Mouse (Mus musculus) R1 (cell line): ENCODE data around the gene Nxt1.

Experiments
- DNase-seq: peaks from one replicate; pipeline ENCODE4 v3.0.0-alpha.2; 2018; ENCODE audit warnings: low read depth, low spot score

Gene Nxt1

GRCm38 (mm10) chr2:148689444-148690140 lies 17.2 kb downstream of the Nxt1 start:
- no peak for DNase-seq

DNA sequence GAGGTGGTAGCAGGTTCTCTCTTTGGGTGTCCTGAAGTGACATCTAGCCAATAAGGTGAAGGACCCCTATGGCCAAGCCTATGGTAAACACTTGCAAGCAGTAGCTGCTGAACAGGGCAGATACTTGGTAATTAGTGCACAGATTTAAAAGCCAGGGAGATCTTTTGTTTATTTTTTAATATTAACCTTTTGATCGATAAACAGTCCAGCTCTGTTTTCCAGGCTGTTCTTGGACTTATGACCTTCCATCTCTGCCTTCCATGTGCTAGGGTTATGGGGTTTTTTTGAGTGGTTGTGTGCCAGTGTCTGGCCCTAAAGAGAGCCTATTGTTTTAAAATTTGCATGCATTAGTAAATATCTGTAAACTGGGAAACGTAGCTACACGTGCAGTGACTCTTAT lies 17.9 kb downstream of the Nxt1 start:
- DNase-seq = no peak

DNA sequence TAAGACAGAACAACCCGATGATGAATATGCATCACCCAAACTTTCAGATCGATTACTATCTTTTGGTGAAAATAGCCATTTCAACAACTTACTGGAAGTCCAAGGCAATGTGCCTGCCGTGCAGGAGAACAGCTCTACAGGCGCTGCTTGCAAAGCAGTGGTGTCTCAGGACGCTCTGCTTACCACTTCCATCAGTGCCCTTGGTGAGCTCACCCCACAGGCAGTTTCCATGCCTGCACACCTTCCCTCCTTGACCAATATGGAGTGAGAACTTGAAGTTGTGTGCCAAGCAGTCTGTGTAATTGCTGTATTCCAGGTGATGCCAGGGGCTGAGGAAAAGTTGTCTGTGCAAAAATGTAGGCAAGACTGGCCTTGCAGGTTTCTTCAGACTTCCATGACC lies 18.4 kb downstream of the Nxt1 start:
- DNase-seq = no peak

GRCm38 (mm10) chr2:148698571-148698970 lies 26.2 kb downstream of the Nxt1 start:
- DNase-seq = peak; percentile 31

DNA sequence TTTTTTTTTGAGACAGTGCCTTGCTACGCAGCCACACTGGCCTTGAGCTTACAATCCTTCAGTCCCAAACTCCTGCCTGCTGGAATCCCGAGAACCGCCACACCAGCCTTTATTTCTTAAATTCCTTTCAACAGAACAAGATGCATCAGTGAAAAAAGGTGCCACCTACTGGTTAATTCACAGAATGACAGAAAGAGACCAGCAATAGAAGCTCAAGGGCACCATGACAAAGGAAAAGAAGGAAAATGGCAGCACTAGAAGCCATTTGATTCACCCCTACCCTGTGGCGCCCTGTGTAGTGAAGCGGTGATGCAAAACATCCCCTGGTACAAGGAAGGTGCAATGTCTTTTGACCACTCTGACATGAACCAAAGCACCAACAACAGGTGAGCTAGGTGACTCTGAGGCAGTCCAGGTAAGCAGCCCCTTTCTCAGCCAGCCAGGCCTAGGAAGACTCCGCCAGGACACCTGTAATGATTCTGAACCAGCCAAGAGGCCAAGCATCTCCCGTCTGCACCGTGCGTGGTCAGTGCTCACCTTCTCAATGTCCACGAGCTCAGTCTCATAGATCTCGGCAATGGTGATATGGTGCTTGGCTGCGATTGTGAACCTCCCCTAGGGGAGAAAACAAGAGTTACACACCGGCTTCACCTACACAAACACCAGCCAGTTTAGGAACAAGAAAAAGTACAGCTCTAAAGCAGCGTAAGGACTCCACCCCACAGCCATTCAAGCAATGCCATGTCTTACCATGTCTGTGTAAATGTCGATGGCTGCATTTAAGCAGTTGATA lies 34.2 kb downstream of the Nxt1 start:
- peak; percentile 86 for DNase-seq

DNA sequence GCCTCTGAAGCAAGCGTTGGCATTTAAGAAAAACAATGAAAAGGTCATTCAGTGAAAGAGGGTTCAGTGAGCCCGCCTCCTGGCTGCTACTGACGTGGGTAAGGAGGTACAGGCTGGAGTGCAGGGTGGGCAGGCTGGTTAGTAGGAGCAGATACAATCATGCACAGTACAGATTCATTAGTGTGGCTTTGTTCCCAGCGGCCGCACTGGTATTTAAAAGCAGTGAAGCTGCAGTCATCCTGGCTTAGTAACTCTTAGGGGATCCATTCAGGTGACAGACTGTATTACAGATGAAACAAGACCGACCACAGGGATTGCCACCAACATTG lies 34.8 kb downstream of the Nxt1 start:
- DNase-seq = no peak

DNA sequence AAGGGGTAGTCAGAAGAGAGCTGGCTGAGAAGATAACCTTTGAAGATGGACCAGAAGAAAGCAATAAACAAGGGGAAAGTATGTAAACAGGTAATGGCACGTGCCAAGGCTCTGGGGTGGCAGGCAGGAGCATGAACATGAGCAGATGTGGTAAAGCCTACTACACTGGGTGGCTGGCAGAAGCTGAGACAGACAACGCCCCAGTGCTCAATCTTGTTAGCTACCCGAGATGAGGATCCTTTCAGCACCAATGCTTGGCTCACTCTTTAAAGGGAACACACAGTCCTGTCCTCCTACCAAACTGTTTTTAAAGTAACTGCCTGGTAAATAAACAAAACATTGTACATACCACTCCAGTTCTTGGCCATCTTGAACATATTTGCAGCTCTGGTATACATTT lies 39.9 kb downstream of the Nxt1 start:
- no peak for DNase-seq

DNA sequence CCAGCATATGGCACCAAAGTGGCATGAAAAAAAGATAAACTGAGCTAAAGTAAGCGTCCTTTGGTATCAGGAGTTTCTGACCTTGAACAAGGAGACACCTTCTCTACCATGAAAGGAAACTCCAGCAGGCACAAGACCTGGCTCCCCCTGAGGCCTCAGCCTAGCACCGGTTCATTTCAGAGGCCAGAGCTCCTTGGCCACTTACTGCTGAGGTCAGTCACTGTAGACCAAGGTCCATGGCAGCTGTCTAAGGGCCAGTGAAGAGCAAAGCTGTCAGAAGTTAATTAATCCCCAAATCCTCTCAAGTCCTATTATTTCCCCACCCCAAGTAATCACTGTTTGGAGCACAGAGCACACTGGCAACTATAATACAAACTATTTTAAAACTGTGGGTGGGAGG lies 44.7 kb downstream of the Nxt1 start:
- DNase-seq = no peak

- DNase-seq = no peak
These were observed 47.0 kb downstream of the Nxt1 start for GRCm38 (mm10) chr2:148719271-148719995.
